Mouse (Mus musculus) forebrain, embryonic 12.5 days (tissue): ENCODE measurements around the gene Agrp. TPM values are rescaled to one million over a fixed set of nuclear protein-coding genes. Genes with fewer than 3 reads are reported as not detected.
"Not testable (repeated sequence)": the region's sequence is repeated elsewhere in the genome, so short reads cannot be mapped to it uniquely, and the experiment has no call there.

Experiments used
- ATAC-seq: fragments of 200-750 bp; cut with Nextera tagmentation; 2 replicates; pipeline ENCODE4 v1.8.0; 2017; ENCODE audit warnings: moderate TSS enrichment; ENCODE audit not compliant: low FRiP score
- H3K27ac ChIP-seq: fragments of 300-500 bp; sonication (generic); 2 replicates; pipeline ENCODE4 v1.5.1; 2016; ENCODE audit warnings: mild to moderate bottlenecking
- H3K27me3 ChIP-seq: fragments of 300-500 bp; sonication (generic); 2 replicates; pipeline ENCODE4 v1.6.1; 2016; ENCODE audit warnings: mild to moderate bottlenecking
- H3K36me3 ChIP-seq: fragments of 300-500 bp; sonication (generic); replicated peaks from 2 replicates; pipeline ENCODE4 v1.6.1; 2016; ENCODE audit warnings: mild to moderate bottlenecking
- H3K4me1 ChIP-seq: fragments of 300-500 bp; sonication (generic); 2 replicates; pipeline ENCODE4 v1.6.1; 2016
- H3K4me2 ChIP-seq: fragments of 300-500 bp; sonication (generic); 2 replicates; pipeline ENCODE4 v1.6.1; 2016; ENCODE audit warnings: mild to moderate bottlenecking, moderate library complexity
- H3K4me3 ChIP-seq: fragments of 300-500 bp; sonication (generic); replicated peaks from 2 replicates; pipeline ENCODE4 v1.5.1; 2016; ENCODE audit warnings: mild to moderate bottlenecking
- H3K9ac ChIP-seq: fragments of 300-500 bp; sonication (generic); 2 replicates; pipeline ENCODE4 v1.6.1; 2016; ENCODE audit warnings: mild to moderate bottlenecking
- H3K9me3 ChIP-seq: fragments of 300-500 bp; sonication (generic); 2 replicates; pipeline ENCODE4 v1.6.1; 2016
- WGBS: fragments of 180-500 bp; shearing (Covaris S2); methylation state at CpG from one replicate; pipeline ENCODE4 v1.1.7; 2016; 5-methylcytosine and 5-hydroxymethylcytosine counted together
- polyA plus RNA-seq: library from polyadenylated mRNA; unstranded; fragments of >200 nt; fragmentation: Nextera tagmentation; extraction: Ambion mirVana; gene quantifications from 2 replicates; pipeline ENCODE4 v1.2.1, GENCODE M21; 2016

Agrp gene
- polyA plus RNA-seq, 1 experiment from 2014 or later = 0.61 TPM

DNA sequence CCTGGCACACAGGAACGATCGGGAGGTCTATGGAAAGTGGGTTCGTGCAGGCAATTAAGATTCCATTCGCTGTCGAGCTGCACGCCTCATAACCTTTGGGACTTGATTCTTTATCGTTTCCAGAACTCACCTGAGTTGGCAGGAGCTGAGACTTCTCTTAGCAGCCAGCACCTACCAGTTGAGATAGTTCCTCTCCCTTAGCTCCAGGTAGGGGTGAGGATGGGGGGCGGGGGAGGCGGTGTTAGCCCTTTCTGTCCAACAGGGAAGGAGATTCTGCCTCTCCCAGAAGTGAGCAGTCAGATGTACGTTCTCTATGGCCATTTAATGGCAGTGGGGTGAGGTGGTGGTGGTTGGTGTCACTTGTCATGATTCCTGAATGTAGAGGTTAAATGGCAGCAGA is 30.1 kb downstream of the Agrp start:
- 0 out of 2 replicates have a peak, but pooled peaks cover 3% of the 10 kb centered on the region for H3K36me3 ChIP-seq
- 3% methylated on average over 10 of the region's 10 CpGs for WGBS
- no peaks in the 10 kb centered on the region for H3K9me3 ChIP-seq
- peak overlapping the region; percentile 93 for H3K4me2 ChIP-seq
- H3K4me3 ChIP-seq = peak overlapping the region; percentile 80
- H3K27ac ChIP-seq = peak overlapping the region; percentile 89; the same call in 1 of the 2 replicates
- H3K27me3 ChIP-seq = peaks cover 11% of the 10 kb centered on the region
- no peak for ATAC-seq
- peak overlapping the region; percentile 90 for H3K9ac ChIP-seq
- peaks cover 32% of the 10 kb centered on the region for H3K4me1 ChIP-seq

DNA sequence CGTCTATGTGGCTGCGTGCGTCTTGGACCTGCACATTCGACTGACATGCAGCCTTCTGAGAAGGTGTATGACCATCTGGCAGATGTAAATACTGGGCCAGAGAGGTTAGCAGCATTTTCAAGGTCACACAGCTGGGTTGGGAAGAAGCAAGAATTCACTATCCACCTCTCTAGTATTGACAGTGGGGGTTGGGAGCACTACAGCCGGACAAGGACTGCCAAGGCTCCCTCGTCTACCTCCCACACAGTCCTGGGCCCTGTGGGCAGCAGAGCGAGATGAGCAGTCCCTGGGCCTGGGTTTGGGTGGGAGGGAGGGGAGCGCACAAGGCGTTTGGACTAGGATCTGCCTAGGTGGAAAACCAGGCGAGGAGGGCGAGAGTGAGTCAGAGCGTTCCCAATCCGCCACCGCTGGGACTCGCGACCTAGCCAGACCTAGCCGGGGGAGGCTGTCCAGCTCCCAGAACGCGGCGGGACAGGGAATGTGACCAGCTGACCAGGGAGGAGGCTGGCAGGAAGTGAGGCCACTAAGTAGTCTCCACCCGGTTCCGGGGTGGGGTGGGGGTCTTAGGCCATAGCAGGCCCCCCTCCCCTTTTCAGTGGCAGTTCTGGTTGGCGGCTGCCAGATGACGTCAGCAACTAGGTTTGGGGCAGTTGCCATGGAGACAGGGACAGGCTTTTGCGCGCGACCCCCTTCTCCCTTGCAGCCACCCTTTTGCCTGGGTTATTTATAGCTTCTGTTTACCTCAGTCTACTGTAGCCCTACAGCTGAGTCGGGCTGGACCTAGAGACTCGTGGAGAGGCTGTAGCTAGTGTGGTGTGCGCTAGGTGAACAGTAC is 30.8 kb downstream of the Agrp start:
- Histone ChIP-seq H3K4me1 (peaks cover 32% of the 10 kb centered on the region), H3K4me2 (peak overlapping the region; percentile 93), H3K9ac (peak overlapping the region; percentile 90), H3K27me3 (peaks cover 7% of the 10 kb centered on the region; the same call in 1 of the 2 replicates), H3K4me3 (peak overlapping the region; percentile 80), H3K36me3 (no peaks in the 10 kb centered on the region), H3K27ac (peak overlapping the region; percentile 89), H3K9me3 (no peaks in the 10 kb centered on the region)
- ATAC-seq = peak; percentile 77
- WGBS = 2% methylated on average over 30 of the region's 30 CpGs

DNA sequence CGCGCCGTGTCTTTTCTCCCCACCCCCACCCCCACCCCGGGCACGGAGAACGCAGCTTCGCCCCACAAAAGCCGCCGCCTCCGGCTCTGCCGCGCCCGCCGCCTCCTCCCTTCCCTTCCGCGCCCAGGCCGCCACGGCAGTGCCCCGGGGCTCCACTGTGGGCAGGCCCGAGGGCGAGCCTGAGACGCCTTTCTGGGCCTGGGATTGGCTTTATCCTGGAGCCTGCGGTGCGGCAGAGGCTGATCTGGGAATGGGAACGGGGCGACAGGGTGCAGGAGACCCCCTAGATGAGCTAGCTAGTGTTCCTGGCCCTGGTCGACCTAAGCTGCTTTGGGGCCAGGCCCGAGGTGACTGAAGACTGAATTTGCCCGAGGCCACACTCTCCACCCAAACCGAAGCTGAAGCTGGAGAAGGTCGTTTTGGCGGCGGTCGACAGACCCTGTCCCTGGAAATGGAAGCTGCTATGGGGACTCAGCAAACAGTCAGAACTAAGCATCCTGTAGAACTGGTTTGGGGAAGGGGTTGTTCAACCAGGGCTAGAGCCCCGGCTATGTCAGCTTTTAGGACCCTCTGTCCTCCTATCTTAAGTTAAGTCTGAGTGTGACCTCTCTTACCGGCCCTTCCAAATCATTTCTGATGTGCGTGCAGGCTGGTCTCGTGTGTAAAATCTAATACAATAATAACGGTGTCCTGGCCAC is 31.6 kb downstream of the Agrp start:
- peak; percentile 42 for ATAC-seq
- peak overlapping the region; percentile 80 for H3K4me3 ChIP-seq
- 1% methylated on average over 36 of the region's 39 CpGs for WGBS
- peak overlapping the region; percentile 89 for H3K27ac ChIP-seq
- H3K9ac ChIP-seq = peak overlapping the region; percentile 90
- H3K4me1 ChIP-seq = peaks cover 32% of the 10 kb centered on the region
- peak overlapping the region; percentile 93 for H3K4me2 ChIP-seq
- H3K36me3 ChIP-seq = no peaks in the 10 kb centered on the region
- no peaks in the 10 kb centered on the region for H3K9me3 ChIP-seq
- peaks cover 7% of the 10 kb centered on the region; the same call in 1 of the 2 replicates for H3K27me3 ChIP-seq

DNA sequence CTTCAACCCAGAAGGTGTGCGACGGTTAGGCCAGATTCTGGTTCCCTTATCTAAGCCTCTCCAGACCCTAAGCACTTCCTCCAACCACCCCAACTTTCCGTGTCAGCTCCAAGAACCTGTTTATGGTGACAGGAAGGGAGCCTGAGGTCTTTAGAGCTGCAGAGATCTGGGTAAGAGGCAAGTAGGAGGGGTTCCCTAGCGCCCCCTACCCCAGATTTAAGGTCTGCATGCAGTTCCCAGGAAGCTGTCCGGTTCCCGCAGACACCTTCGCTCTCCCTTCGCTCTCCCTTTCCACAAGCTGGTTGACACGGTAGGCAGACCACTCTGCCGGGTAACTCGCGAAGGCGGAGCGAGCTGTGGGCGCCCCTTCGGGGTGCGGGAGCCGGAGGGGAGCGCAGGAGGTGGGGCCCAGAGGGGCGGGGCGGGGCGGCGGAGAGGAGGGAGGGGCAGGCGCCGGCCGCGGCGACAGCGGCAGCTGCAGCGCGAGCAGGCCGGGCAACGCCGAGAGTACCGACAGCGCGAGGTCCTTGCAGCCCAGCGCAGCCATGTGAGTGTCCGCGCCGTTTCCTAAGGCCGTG is 32.3 kb downstream of the Agrp start, which contains the start of gene Ripor1:
Ripor1 (plus strand) TSS at position 452 of the 578 bp plus-strand sequence.
- H3K4me1 ChIP-seq = peaks cover 32% of the 10 kb centered on the region
- peak within 1 kb of the TSS; percentile 90 for H3K9ac ChIP-seq
- peak within 1 kb of the TSS; percentile 89 for H3K27ac ChIP-seq
- 0% methylated on average over 38 of the region's 42 CpGs for WGBS
- ATAC-seq = peak; percentile 85
- H3K36me3 ChIP-seq = no peaks in the 10 kb centered on the region
- peaks cover 7% of the 10 kb centered on the region; the same call in 1 of the 2 replicates for H3K27me3 ChIP-seq
- H3K4me2 ChIP-seq = peak within 1 kb of the TSS; percentile 93
- H3K9me3 ChIP-seq = no peaks in the 10 kb centered on the region
- peak within 1 kb of the TSS; percentile 80 for H3K4me3 ChIP-seq

DNA sequence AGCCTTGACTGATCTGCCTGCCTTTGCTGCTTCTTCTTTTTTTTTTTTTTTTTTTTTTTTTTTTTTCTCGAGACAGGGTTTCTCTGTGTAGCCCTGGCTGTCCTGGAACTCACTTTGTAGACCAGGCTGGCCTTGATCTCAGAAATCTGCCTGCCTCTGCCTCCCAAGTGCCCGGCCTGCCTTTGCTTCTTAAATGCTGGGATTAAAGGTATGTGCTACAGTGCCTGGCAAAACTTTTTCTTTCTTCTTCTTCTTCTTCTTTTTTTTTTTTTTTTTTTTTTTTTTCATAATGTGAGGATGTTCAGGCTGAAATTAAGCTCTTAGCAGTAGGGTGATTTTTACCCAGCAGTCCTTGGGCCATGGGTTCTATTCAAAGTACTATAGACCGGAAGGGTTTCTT is 34.7 kb downstream of the Agrp start:
- not testable (repeated sequence) for H3K27ac ChIP-seq, H3K27me3 ChIP-seq, ATAC-seq, H3K4me2 ChIP-seq, H3K9ac ChIP-seq, H3K4me3 ChIP-seq, H3K36me3 ChIP-seq, H3K9me3 ChIP-seq
- WGBS = 89% methylated on average over 3 of the region's 3 CpGs
- peaks cover 28% of the 10 kb centered on the region for H3K4me1 ChIP-seq

DNA sequence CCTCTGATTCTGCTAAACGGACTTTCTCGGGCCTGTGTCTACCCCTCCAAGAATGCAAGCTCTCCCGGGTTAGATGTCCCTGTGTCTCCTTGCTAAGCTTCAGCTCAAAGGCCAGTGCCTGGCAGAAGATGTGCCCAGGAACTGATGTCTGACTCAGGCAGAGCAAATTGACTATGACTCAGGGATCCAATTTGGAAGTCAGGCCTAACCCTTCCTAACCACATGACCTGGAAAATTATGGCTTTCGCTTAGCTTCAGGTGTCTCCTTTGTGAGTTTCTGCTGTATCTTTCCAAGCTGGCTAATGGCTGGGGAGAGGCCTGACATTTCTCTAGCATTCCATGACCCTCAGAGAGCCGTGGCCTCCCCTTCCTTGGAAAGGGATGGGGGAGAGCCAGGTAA is 35.9 kb downstream of the Agrp start:
- H3K27me3 ChIP-seq = peaks cover 7% of the 10 kb centered on the region; the same call in 1 of the 2 replicates
- H3K36me3 ChIP-seq = no peaks in the 10 kb centered on the region
- no peak for ATAC-seq
- no peak overlapping the region for H3K4me2 ChIP-seq
- H3K4me3 ChIP-seq = no peak overlapping the region
- 76% methylated on average over 5 of the region's 5 CpGs for WGBS
- H3K9ac ChIP-seq = no peak overlapping the region
- no peak overlapping the region for H3K27ac ChIP-seq
- H3K4me1 ChIP-seq = peaks cover 20% of the 10 kb centered on the region
- no peaks in the 10 kb centered on the region for H3K9me3 ChIP-seq

DNA sequence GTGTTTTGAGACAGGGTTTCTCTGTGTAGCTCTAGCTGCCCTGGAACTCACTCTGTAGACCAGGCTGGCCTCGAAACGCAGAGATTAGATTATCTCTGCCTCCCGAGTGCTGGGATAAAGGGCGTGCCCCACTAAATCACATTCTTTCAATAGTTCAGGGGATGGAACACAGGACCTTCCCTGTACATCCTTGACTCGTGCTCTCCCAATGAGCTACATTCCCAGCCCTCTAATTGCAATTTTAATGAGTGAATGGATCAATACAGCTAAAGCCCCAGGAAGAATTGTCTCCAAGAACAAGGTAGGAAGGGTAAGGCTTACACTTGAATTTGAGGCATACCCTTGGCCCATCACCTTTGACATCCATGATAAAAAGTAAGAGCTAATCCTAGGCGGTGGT is 38.4 kb downstream of the Agrp start:
- 85% methylated on average over 6 of the region's 6 CpGs for WGBS
- Histone ChIP-seq H3K27me3 (peaks cover 18% of the 10 kb centered on the region; the same call in 1 of the 2 replicates), H3K4me2 (no peak overlapping the region), H3K9me3 (no peaks in the 10 kb centered on the region), H3K4me3 (no peak overlapping the region), H3K36me3 (no peaks in the 10 kb centered on the region), H3K4me1 (peaks cover 9% of the 10 kb centered on the region), H3K27ac (no peak overlapping the region), H3K9ac (no peak overlapping the region)
- ATAC-seq = no peak

DNA sequence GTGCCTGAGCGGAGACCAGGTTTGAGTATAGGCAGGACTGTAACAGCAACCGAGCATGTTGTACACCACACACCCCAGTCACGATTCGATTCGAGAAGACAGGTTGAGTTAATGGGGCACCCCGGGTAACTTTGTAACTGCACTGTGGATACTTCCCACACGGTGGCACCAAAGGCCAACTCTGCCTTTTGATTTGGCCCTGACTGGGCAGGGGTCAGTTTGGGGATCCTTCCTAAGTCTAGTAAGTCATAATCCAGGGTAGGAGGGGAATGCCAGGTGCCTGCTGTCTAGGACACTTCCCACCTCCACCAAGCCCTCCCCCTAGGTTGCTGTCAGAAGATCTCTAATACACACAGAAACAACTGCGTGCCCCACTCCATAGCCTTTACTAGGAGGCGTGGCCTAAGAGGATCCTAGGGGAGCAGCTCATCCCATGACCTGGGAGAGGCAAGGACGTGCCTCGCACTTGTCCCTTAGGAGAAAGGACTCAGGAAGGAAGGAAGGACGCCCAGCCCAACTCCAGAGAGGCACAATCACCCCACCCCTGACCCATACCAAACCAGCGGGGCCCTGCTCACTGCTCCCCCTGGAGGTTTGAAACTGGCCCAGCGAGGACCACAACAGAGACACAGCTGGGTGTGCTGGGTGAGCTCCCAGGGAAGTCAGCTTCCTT is 40.7 kb downstream of the Agrp start:
- Histone ChIP-seq H3K36me3 (no peaks in the 10 kb centered on the region), H3K4me2 (peak overlapping the region; percentile 23; the same call in 1 of the 2 replicates), H3K4me1 (peaks cover 11% of the 10 kb centered on the region), H3K9me3 (no peaks in the 10 kb centered on the region), H3K27me3 (peaks cover 18% of the 10 kb centered on the region; the same call in 1 of the 2 replicates), H3K4me3 (no peak overlapping the region), H3K9ac (no peak overlapping the region), H3K27ac (no peak overlapping the region)
- WGBS = 3% methylated on average over 14 of the region's 14 CpGs
- ATAC-seq = peak; percentile 44; the same call in 1 of the 2 replicates

DNA sequence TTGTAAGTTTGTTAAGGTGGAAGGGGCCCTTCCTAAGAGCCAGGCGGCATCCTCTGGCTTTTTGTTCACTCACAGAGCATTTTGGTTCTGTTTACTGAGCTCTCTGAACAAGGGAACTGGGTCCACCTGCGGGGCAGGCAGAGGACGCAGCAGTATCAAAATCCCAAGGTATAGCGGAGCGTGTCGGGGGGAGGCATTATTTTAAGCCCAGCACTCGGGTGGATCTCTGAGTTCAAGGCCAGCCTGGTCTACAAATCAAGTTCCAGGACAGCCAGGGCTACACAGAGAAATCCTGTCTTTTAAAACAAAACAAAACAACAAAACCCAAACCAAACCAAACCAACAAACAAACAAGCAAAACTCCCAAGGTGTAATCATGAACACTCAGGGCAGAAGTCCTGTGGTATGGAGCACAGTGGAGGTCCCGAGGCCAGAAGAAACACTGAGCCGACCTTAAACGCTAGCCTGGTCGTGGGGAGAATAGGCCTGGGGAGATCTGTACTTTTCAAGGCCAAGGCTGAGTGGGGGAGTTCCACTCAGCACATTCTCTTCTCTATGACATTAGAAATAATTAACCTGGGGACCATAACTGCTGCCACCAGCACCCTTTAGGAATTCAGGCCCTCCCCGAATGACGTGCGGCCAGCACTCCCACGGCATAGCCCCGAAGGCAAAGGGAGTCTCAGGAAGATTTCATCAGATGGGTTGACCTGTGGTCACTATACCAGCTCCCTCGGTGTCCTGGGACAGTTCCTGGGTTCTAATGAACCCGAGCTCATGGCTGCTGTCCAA is 42.5 kb downstream of the Agrp start:
- no peak overlapping the region for H3K4me2 ChIP-seq
- H3K4me1 ChIP-seq = peaks cover 11% of the 10 kb centered on the region
- no peaks in the 10 kb centered on the region for H3K9me3 ChIP-seq
- peaks cover 18% of the 10 kb centered on the region; the same call in 1 of the 2 replicates for H3K27me3 ChIP-seq
- H3K36me3 ChIP-seq = no peaks in the 10 kb centered on the region
- no peak overlapping the region for H3K9ac ChIP-seq
- WGBS = 81% methylated on average over 18 of the region's 18 CpGs
- no peak overlapping the region for H3K4me3 ChIP-seq
- no peak overlapping the region for H3K27ac ChIP-seq
- no peak for ATAC-seq

DNA sequence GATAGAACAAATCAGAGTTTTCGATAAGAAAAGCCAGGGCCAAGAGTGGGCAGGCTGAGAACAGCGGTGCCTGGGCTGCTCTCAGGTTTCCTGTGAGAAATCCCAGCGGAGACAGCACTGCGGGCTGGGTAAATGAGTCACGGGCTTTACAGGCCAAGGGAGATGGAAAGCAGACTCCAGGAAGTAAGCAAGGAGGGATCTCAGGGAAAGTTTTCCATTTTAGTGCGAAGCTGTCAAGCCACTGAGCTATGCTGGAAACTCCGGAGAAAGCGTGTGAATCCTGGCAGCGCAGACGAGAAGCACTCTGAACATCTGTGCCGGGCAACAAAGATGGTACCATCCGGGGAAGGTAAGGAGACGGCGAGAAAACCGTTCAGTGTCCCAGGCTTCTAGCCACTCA is 43.3 kb downstream of the Agrp start:
- Histone ChIP-seq H3K4me2 (no peak overlapping the region), H3K9ac (no peak overlapping the region), H3K27ac (no peak overlapping the region), H3K36me3 (no peaks in the 10 kb centered on the region), H3K27me3 (peaks cover 18% of the 10 kb centered on the region; the same call in 1 of the 2 replicates), H3K4me1 (peaks cover 11% of the 10 kb centered on the region), H3K4me3 (no peak overlapping the region), H3K9me3 (no peaks in the 10 kb centered on the region)
- WGBS = 30% methylated on average over 15 of the region's 15 CpGs
- ATAC-seq = no peak

DNA sequence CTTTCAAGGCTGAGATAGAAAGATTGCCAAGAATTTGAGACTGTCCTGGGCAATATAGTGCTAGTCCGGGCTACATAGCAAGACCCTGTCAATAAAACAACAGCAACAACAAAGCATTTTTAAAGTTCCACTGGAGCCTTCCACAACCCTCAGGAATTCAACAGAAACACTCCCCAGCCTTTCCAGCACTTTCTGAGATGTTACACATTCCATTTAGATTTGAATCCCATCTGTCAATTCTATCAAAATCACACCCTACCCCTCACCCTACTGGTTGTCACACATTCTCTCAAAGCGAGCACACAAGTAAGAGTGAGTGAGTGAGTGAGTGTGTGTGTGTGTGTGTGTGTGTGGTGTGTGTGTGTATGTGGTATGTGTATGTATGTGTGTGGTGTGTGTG is 44.8 kb downstream of the Agrp start:
- no peaks in the 10 kb centered on the region for H3K9me3 ChIP-seq
- H3K4me3 ChIP-seq = no peak overlapping the region
- no peak overlapping the region for H3K4me2 ChIP-seq
- no peak overlapping the region for H3K9ac ChIP-seq
- no peaks in the 10 kb centered on the region for H3K36me3 ChIP-seq
- no peak for ATAC-seq
- no peak overlapping the region for H3K27ac ChIP-seq
- peaks cover 18% of the 10 kb centered on the region; the same call in 1 of the 2 replicates for H3K27me3 ChIP-seq
- WGBS = 86% methylated on average over 2 of the region's 2 CpGs
- peaks cover 11% of the 10 kb centered on the region for H3K4me1 ChIP-seq
